Mouse (Mus musculus) midbrain, embryonic 11.5 days (tissue): ENCODE measurements at regions not wholly inside any gene's neighbourhood (a gene's known extent, or its start where the extent isn't known, plus 50 kb on each side); places are given as distances from the start of the nearest gene placed in this dataset.

Experiments used
- ATAC-seq: fragments of 200-750 bp; cut with Nextera tagmentation; 2 replicates; pipeline ENCODE4 v1.8.0; 2017; ENCODE audit warnings: moderate TSS enrichment, moderate library complexity; ENCODE audit not compliant: low FRiP score
- DNase-seq: peaks from one replicate; pipeline ENCODE4 v3.0.0; 2015; ENCODE audit warnings: low spot score; ENCODE audit errors: missing footprints
- H3K27ac ChIP-seq: fragments of 300-500 bp; sonication (generic); 2 replicates; pipeline ENCODE4 v1.5.1; 2014; ENCODE audit warnings: low read depth, low read length
- H3K27me3 ChIP-seq: fragments of 300-500 bp; sonication (generic); 2 replicates; pipeline ENCODE4 v1.6.1; 2014; ENCODE audit warnings: mild to moderate bottlenecking, low read length, moderate library complexity, mixed read lengths; ENCODE audit not compliant: control insufficient read depth, insufficient read depth
- H3K36me3 ChIP-seq: fragments of 300-500 bp; sonication (generic); 2 replicates; pipeline ENCODE4 v1.6.1; 2014; ENCODE audit warnings: mild to moderate bottlenecking, low read length, moderate library complexity, mixed read lengths; ENCODE audit not compliant: control insufficient read depth, insufficient read depth
- H3K4me1 ChIP-seq: fragments of 300-500 bp; sonication (generic); 2 replicates; pipeline ENCODE4 v1.6.1; 2014; ENCODE audit warnings: low read length; ENCODE audit not compliant: control insufficient read depth, insufficient read depth
- H3K4me2 ChIP-seq: fragments of 300-500 bp; sonication (generic); 2 replicates; pipeline ENCODE4 v1.6.1; 2014; ENCODE audit warnings: mild to moderate bottlenecking, moderate library complexity
- H3K4me3 ChIP-seq: fragments of 300-500 bp; sonication (generic); 2 replicates; pipeline ENCODE4 v1.5.1; 2014; ENCODE audit warnings: low read depth, low read length
- H3K9ac ChIP-seq: fragments of 300-500 bp; sonication (generic); 2 replicates; pipeline ENCODE4 v1.6.1; 2014; ENCODE audit warnings: low read length
- H3K9me3 ChIP-seq: fragments of 300-500 bp; sonication (generic); 2 replicates; pipeline ENCODE4 v1.6.1; 2016; ENCODE audit warnings: low read length; ENCODE audit not compliant: control insufficient read depth
- WGBS: fragments of 180-500 bp; shearing (Covaris S2); extraction: QIAGEN DNeasy Blood & Tissue Kit; methylation state at CpG from one replicate; pipeline ENCODE4 v1.1.7; 2014; 5-methylcytosine and 5-hydroxymethylcytosine counted together

- no peaks in the 10 kb centered on the region for H3K4me1 ChIP-seq
- no peak for DNase-seq
These were observed 303.5 kb upstream of the Ppp2r3a start for GRCm38 (mm10) chr9:101555011-101555673.

GRCm38 (mm10) chr9:101552789-101553188 lies 301.2 kb upstream of the Ppp2r3a start:
- Histone ChIP-seq H3K4me1 (no peaks in the 10 kb centered on the region), H3K4me2 (no peak overlapping the region), H3K27ac (no peak overlapping the region), H3K36me3 (no peaks in the 10 kb centered on the region), H3K4me3 (no peak overlapping the region), H3K27me3 (no peaks in the 10 kb centered on the region), H3K9ac (no peak overlapping the region), H3K9me3 (no peaks in the 10 kb centered on the region; the same call in 1 of the 2 replicates)
- ATAC-seq (no peak), DNase-seq (peak; percentile 44)
- 86% methylated on average over 6 of the region's 6 CpGs for WGBS

More at GRCm38 (mm10) chr9:101555011-101555673, 303.5 kb upstream of the Ppp2r3a start:
- ATAC-seq: no peak
- 59% methylated on average over 5 of the region's 5 CpGs for WGBS
- no peaks in the 10 kb centered on the region for H3K9me3 ChIP-seq
- no peak overlapping the region for H3K9ac ChIP-seq
- H3K4me3 ChIP-seq: no peak overlapping the region
- H3K4me2 ChIP-seq: no peak overlapping the region
- H3K27me3 ChIP-seq: no peaks in the 10 kb centered on the region
- no peak overlapping the region for H3K27ac ChIP-seq
- no peaks in the 10 kb centered on the region for H3K36me3 ChIP-seq

- H3K9ac ChIP-seq: no peak overlapping the region
- H3K4me2 ChIP-seq: no peak overlapping the region
- peak; percentile 67 for DNase-seq
- H3K4me1 ChIP-seq: no peaks in the 10 kb centered on the region
- H3K27me3 ChIP-seq: no peaks in the 10 kb centered on the region
- H3K4me3 ChIP-seq: no peak overlapping the region
- WGBS: 61% methylated on average over 3 of the region's 3 CpGs
- no peak for ATAC-seq
- no peaks in the 10 kb centered on the region for H3K36me3 ChIP-seq
- no peak overlapping the region for H3K27ac ChIP-seq
- no peaks in the 10 kb centered on the region; the same call in 1 of the 2 replicates for H3K9me3 ChIP-seq
These were observed 299.7 kb upstream of the Ppp2r3a start for GRCm38 (mm10) chr9:101551256-101551655.

- no peak overlapping the region for H3K4me2 ChIP-seq
- H3K4me1 ChIP-seq: no peaks in the 10 kb centered on the region
- ATAC-seq (no peak), DNase-seq (peak; percentile 60)
- no peak overlapping the region for H3K9ac ChIP-seq
- no peaks in the 10 kb centered on the region for H3K27me3 ChIP-seq
- no peak overlapping the region for H3K4me3 ChIP-seq
- no peak overlapping the region for H3K27ac ChIP-seq
- WGBS: 84% methylated on average over 10 of the region's 10 CpGs
- H3K36me3 ChIP-seq: no peaks in the 10 kb centered on the region
- no peaks in the 10 kb centered on the region; the same call in 1 of the 2 replicates for H3K9me3 ChIP-seq
These were observed 294.7 kb upstream of the Ppp2r3a start for GRCm38 (mm10) chr9:101546213-101546832.

GRCm38 (mm10) chr9:101518137-101518536 lies 266.5 kb upstream of the Ppp2r3a start:
- H3K4me3 ChIP-seq: no peak overlapping the region
- no peak overlapping the region for H3K4me2 ChIP-seq
- 69% methylated on average over 7 of the region's 7 CpGs for WGBS
- DNase-seq (no peak), ATAC-seq (no peak)
- H3K9ac ChIP-seq: no peak overlapping the region
- H3K27me3 ChIP-seq: no peaks in the 10 kb centered on the region
- no peaks in the 10 kb centered on the region for H3K4me1 ChIP-seq
- no peak overlapping the region for H3K27ac ChIP-seq
- H3K9me3 ChIP-seq: no peaks in the 10 kb centered on the region
- no peaks in the 10 kb centered on the region for H3K36me3 ChIP-seq

GRCm38 (mm10) chr9:101510807-101511206 lies 259.2 kb upstream of the Ppp2r3a start:
- Histone ChIP-seq H3K27ac (no peak overlapping the region), H3K27me3 (no peaks in the 10 kb centered on the region), H3K4me1 (no peaks in the 10 kb centered on the region), H3K4me2 (no peak overlapping the region), H3K9me3 (no peaks in the 10 kb centered on the region), H3K36me3 (no peaks in the 10 kb centered on the region), H3K4me3 (no peak overlapping the region), H3K9ac (no peak overlapping the region)
- ATAC-seq (no peak), DNase-seq (no peak)
- WGBS: 76% methylated on average over 3 of the region's 3 CpGs

- H3K36me3 ChIP-seq: no peaks in the 10 kb centered on the region
- DNase-seq (no peak), ATAC-seq (no peak)
- H3K4me1 ChIP-seq: no peaks in the 10 kb centered on the region
- H3K27me3 ChIP-seq: no peaks in the 10 kb centered on the region
- no peak overlapping the region for H3K4me2 ChIP-seq
- H3K9me3 ChIP-seq: no peaks in the 10 kb centered on the region
- no peak overlapping the region for H3K9ac ChIP-seq
- no peak overlapping the region for H3K4me3 ChIP-seq
- WGBS: 86% methylated on average over 9 of the region's 9 CpGs
- no peak overlapping the region for H3K27ac ChIP-seq
These were observed 257.6 kb upstream of the Ppp2r3a start for GRCm38 (mm10) chr9:101509196-101509595.

- Histone ChIP-seq H3K4me2 (no peak overlapping the region), H3K36me3 (no peaks in the 10 kb centered on the region), H3K27ac (no peak overlapping the region), H3K4me3 (no peak overlapping the region), H3K27me3 (no peaks in the 10 kb centered on the region), H3K4me1 (no peaks in the 10 kb centered on the region), H3K9me3 (no peaks in the 10 kb centered on the region), H3K9ac (no peak overlapping the region)
- no peak for DNase-seq
- 84% methylated on average over 6 of the region's 6 CpGs for WGBS
- ATAC-seq: no peak
These were observed 255.6 kb upstream of the Ppp2r3a start for GRCm38 (mm10) chr9:101507023-101507690.
